Mouse (Mus musculus) neural tube, embryonic 14.5 days (tissue): ENCODE data around the gene Marco. TPM values are rescaled to one million over a fixed set of nuclear protein-coding genes. Genes with fewer than 3 reads are reported as not detected.

ENCODE experiments used
- ATAC-seq: fragments of 200-750 bp; cut with Nextera tagmentation; 2 replicates; pipeline ENCODE4 v1.8.0; 2017; ENCODE audit warnings: low read depth, mild to moderate bottlenecking, moderate TSS enrichment, moderate library complexity
- H3K27ac ChIP-seq: fragments of 300-500 bp; sonication (generic); 2 replicates; pipeline ENCODE4 v1.5.1; 2014; ENCODE audit warnings: low read depth, mild to moderate bottlenecking, control low read depth, low read length, moderate library complexity, mixed read lengths
- H3K27me3 ChIP-seq: fragments of 300-500 bp; sonication (generic); 2 replicates; pipeline ENCODE4 v1.6.1; 2014; ENCODE audit warnings: low read length; ENCODE audit not compliant: control insufficient read depth, insufficient read depth
- H3K36me3 ChIP-seq: fragments of 300-500 bp; sonication (generic); 2 replicates; pipeline ENCODE4 v1.6.1; 2014; ENCODE audit warnings: low read length, mixed read lengths; ENCODE audit not compliant: control insufficient read depth, insufficient read depth
- H3K4me1 ChIP-seq: fragments of 300-500 bp; sonication (generic); 2 replicates; pipeline ENCODE4 v1.6.1; 2014; ENCODE audit warnings: low read length; ENCODE audit not compliant: control insufficient read depth, insufficient read depth
- H3K4me2 ChIP-seq: fragments of 300-500 bp; sonication (generic); 2 replicates; pipeline ENCODE4 v1.6.1; 2014; ENCODE audit warnings: mild to moderate bottlenecking, low read depth, low read length, control low read depth
- H3K4me3 ChIP-seq: fragments of 300-500 bp; sonication (generic); 2 replicates; pipeline ENCODE4 v1.5.1; 2014; ENCODE audit warnings: low read depth, low read length, control low read depth, mixed read lengths
- H3K9ac ChIP-seq: fragments of 300-500 bp; sonication (generic); replicated peaks from 2 replicates; pipeline ENCODE4 v1.6.1; 2014; ENCODE audit warnings: low read depth, mild to moderate bottlenecking, control low read depth, low read length, mixed read lengths
- H3K9me3 ChIP-seq: fragments of 300-500 bp; sonication (generic); 2 replicates; pipeline ENCODE4 v1.6.1; 2016; ENCODE audit warnings: low read length; ENCODE audit not compliant: control insufficient read depth
- WGBS: fragments of 180-500 bp; shearing (Covaris S2); extraction: QIAGEN DNeasy Blood & Tissue Kit; methylation state at CpG from one replicate; pipeline ENCODE4 v1.1.7; 2014; 5-methylcytosine and 5-hydroxymethylcytosine counted together
- polyA plus RNA-seq: library from polyadenylated mRNA; unstranded; fragments of >200 nt; fragmentation: Nextera tagmentation; extraction: Ambion mirVana; gene quantifications from 2 replicates; pipeline ENCODE4 v1.2.1, GENCODE M21; 2014

Marco gene
- polyA plus RNA-seq, 1 experiment from 2014 or later = not detected

DNA sequence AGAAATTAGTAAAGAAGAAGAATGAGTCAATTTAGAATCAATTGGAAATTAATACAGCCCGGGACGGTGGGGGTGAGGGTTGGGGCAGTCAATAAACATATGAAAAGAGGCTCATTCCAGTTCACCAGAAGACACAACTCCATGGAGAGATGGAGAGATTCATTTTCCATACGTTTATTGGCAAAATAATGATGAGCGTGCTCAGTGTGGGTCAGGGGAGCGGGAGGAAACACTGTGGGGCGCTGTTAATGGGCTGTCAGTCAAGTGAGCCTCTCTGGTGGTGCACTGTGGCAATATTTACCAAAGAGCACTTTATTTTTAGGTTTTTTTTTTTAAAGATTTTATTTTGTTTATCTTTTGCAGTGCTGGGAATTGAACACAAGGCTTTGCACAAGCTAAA is 45.8 kb downstream of the Marco start:
- no peak overlapping the region for H3K27ac ChIP-seq

DNA sequence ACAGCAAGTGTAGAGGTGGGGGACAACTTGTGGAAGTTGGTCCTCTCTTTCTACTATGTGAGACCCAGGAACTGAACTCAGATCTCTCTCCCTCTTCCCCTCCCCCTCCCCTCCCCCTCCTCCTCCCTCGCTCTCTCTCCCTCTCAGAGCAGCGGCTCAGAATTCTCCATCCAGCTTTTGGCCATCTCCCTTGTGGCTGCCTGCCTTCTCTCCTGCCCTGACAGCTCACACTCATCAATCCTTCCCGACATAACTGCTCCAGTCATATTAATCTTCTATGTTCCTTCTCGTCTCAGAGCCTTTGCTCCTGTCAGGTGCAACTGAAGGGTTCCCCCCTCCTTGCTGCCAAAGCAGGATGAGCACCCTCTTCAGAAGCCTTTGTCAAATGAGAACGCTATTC is 46.3 kb downstream of the Marco start:
- H3K9ac ChIP-seq = no peak overlapping the region
- no peak overlapping the region for H3K27ac ChIP-seq
- H3K27me3 ChIP-seq = no peaks in the 10 kb centered on the region
- no peaks in the 10 kb centered on the region for H3K9me3 ChIP-seq
- no peak for ATAC-seq
- H3K36me3 ChIP-seq = no peaks in the 10 kb centered on the region
- H3K4me1 ChIP-seq = no peaks in the 10 kb centered on the region
- H3K4me2 ChIP-seq = no peak overlapping the region
- no peak overlapping the region for H3K4me3 ChIP-seq
- WGBS = 22% methylated on average over 5 of the region's 5 CpGs

More for the DNA sequence above, 45.8 kb downstream of the Marco start:
- Histone ChIP-seq H3K9me3 (no peaks in the 10 kb centered on the region), H3K4me1 (no peaks in the 10 kb centered on the region), H3K27me3 (no peaks in the 10 kb centered on the region), H3K4me3 (no peak overlapping the region), H3K9ac (no peak overlapping the region), H3K4me2 (no peak overlapping the region), H3K36me3 (no peaks in the 10 kb centered on the region)
- ATAC-seq = no peak
- 51% methylated on average over 6 of the region's 6 CpGs for WGBS

DNA sequence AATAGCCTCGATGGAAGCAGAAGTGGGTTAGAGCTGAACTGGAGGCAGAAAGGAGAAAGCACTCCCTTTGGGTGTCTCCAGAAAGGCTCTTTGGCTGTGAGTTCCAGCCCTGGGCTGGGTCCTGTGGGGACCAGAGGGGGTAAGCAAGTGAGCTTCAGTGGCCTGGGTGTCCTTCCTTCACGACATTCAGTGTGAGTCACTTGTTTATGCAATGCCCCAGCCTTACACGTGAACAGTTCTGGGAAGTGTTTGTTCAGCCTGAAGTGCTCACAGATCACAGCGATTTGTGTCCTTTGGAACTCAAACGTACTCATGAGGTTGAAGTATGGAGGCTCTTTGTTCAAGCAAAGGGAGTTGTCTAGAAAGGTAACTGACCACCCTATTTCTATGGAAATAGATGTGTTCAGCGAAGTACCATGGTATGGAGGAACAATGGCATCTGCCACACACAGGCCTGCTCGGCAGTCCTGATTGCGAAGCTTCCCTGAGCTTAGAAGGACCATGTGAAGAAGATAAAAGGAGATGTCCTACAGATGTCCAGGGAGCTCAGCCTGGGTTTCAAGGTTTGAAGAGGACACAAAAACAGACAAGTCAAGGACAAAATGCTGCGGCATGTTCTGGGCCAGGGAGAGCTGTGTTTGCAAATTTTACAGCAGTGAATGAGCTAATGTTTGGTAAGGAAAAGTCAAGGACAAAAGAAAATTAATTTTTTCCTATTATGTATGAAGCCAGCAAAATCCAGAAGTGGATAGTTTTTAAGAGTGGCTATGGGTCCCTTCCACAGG is 53.1 kb downstream of the Marco start:
- no peak overlapping the region for H3K9ac ChIP-seq
- H3K9me3 ChIP-seq = no peaks in the 10 kb centered on the region
- H3K27ac ChIP-seq = no peak overlapping the region
- H3K4me1 ChIP-seq = no peaks in the 10 kb centered on the region
- no peak for ATAC-seq
- H3K4me3 ChIP-seq = no peak overlapping the region
- no peaks in the 10 kb centered on the region for H3K36me3 ChIP-seq
- 88% methylated on average over 9 of the region's 9 CpGs for WGBS
- H3K4me2 ChIP-seq = no peak overlapping the region
- H3K27me3 ChIP-seq = no peaks in the 10 kb centered on the region

DNA sequence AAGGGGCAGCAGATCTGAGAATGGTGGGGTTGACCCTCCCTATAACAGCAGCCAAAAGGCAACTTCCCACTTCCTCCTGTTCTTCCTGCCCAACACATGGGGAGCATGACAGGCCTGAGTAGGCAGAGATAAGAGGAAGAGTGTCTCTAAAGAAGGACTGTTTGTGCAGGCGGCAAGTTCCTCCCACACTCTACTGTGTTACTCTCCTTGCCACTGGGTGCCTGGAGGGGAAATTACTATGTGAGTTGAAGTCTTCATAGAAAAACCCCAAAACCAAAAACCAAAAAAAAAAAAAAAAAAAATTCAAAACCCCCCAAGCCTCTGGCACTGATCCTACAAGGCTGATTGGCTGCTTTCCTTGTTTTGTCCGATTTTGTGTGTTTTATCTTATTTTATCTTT is 55.2 kb downstream of the Marco start:
- no peaks in the 10 kb centered on the region for H3K27me3 ChIP-seq
- 85% methylated on average over 2 of the region's 2 CpGs for WGBS
- no peaks in the 10 kb centered on the region for H3K36me3 ChIP-seq
- H3K9ac ChIP-seq = no peak overlapping the region
- no peak overlapping the region for H3K27ac ChIP-seq
- H3K4me2 ChIP-seq = no peak overlapping the region
- no peak for ATAC-seq
- H3K9me3 ChIP-seq = no peaks in the 10 kb centered on the region
- H3K4me1 ChIP-seq = no peaks in the 10 kb centered on the region
- no peak overlapping the region for H3K4me3 ChIP-seq

DNA sequence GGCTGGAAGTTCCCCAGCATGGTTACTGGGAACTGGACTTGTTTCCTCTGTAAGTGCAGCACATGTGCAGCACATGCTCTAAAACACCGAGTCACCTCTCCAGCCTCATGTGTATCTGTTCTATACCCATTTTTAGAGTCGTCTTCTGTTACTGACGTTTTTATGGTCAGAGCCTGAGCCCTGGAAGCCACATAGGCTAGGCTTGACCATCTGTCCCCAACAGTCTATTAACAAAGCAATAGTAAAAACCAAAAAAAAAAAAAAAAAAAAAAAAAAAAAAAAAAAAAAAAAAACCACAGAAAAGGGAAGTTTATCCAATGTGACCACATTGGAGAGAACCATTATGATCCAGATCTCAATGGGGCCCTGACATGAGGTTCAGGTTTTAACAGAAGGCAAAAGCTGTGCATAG is 61.6 kb downstream of the Marco start:
- ATAC-seq = no peak
- H3K4me1 ChIP-seq = no peaks in the 10 kb centered on the region
- WGBS = 63% methylated on average over 3 of the region's 3 CpGs

DNA sequence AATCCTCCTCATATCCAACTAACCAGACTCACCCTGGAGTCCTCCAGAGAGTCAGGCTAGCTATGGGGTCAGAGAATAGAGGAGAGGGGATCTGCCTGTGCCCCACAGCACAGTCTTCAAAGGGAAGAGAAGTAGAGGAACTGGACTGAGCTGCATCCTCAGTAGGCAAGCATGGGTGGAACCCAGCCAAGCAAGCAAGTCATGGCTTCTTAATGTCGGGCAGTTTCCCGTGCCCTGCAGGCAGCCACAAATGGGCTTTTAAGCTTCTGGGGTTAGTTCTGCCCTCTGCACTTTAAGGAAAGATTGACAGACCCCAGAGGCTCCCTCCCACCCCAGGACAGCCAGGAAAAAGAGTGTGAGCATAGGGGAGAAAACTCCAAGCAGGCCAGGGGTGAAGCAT is 63.2 kb downstream of the Marco start:
- no peaks in the 10 kb centered on the region for H3K36me3 ChIP-seq
- 32% methylated on average over 2 of the region's 2 CpGs for WGBS
- no peak for ATAC-seq
- H3K4me1 ChIP-seq = no peaks in the 10 kb centered on the region
- no peak overlapping the region for H3K27ac ChIP-seq
- H3K9me3 ChIP-seq = no peaks in the 10 kb centered on the region
- H3K9ac ChIP-seq = no peak overlapping the region
- no peak overlapping the region for H3K4me2 ChIP-seq
- H3K4me3 ChIP-seq = no peak overlapping the region
- H3K27me3 ChIP-seq = no peaks in the 10 kb centered on the region

More for the DNA sequence above, 61.6 kb downstream of the Marco start:
- Histone ChIP-seq H3K36me3 (no peaks in the 10 kb centered on the region), H3K9ac (no peak overlapping the region), H3K9me3 (no peaks in the 10 kb centered on the region), H3K27ac (no peak overlapping the region), H3K4me2 (no peak overlapping the region), H3K4me3 (no peak overlapping the region), H3K27me3 (no peaks in the 10 kb centered on the region)

DNA sequence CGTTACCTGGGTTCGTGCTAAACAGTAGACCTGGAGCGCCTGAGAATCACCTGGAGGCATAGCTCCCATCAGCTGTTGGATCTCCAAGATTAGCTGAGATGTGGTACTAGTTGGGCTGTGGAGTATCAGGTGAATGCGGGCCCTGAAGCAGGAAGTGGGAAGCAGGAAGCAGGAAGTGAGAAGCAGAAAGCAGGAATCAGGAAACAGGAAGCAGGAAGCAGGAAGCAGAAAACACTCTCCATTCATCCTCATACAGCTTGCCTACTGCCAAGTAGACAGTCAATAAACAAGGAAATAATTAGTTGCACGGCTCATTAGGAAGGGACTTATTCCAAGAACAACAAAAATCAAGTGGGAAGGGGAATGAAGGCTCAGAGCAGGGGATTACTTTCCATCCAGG is 69.2 kb downstream of the Marco start:
- Histone ChIP-seq H3K36me3 (no peaks in the 10 kb centered on the region), H3K27ac (no peak overlapping the region), H3K9ac (no peak overlapping the region), H3K9me3 (no peaks in the 10 kb centered on the region), H3K27me3 (no peaks in the 10 kb centered on the region), H3K4me3 (no peak overlapping the region), H3K4me2 (no peak overlapping the region), H3K4me1 (no peaks in the 10 kb centered on the region)
- 92% methylated on average over 5 of the region's 5 CpGs for WGBS
- no peak for ATAC-seq

DNA sequence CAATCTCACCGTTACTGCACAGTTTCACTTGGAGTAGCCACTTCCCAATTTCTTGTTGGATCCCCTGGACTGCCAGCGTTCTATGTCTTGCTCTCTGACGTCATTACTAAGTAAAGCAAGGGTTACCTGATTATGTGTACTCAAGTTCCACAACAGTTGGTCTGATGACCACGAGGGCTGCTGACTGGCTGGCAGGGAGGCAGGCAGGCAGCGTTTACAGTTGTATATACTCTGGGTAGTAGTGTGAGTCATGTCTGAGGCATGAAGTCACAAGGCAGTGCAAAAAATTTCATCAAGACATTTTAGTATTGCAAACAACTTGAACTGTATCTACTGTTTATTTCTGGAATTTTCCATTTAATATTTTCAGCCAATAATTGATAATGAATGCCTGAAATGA is 74.7 kb downstream of the Marco start:
- Histone ChIP-seq H3K4me1 (no peaks in the 10 kb centered on the region), H3K27ac (no peak overlapping the region), H3K4me3 (no peak overlapping the region), H3K9me3 (no peaks in the 10 kb centered on the region), H3K4me2 (no peak overlapping the region), H3K36me3 (no peaks in the 10 kb centered on the region), H3K27me3 (no peaks in the 10 kb centered on the region), H3K9ac (no peak overlapping the region)
- ATAC-seq = no peak
- WGBS = 88% methylated on average over 5 of the region's 5 CpGs

DNA sequence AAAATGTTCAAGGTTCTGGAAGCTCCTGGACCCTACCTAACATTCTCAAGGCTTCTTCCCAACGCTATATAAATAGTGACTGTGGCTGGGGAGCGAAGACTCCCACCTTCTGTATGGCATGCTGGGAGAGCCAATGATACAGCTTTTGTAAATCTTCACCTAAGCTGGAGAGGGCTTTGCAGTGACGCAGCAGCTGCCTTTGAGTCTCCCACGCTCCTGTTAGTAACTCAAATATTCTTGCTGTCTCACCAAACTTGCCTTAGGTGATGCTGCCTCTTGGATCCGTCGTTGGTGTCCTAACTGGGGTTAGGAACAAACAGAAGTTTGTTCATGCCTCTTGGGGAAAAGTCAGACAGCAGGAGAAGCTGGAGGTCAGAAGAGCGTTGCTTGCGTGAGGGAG is 79.2 kb downstream of the Marco start:
- Histone ChIP-seq H3K4me3 (no peak overlapping the region), H3K4me1 (no peaks in the 10 kb centered on the region), H3K4me2 (no peak overlapping the region), H3K36me3 (no peaks in the 10 kb centered on the region), H3K27me3 (no peaks in the 10 kb centered on the region), H3K9ac (no peak overlapping the region), H3K27ac (no peak overlapping the region), H3K9me3 (no peaks in the 10 kb centered on the region)
- ATAC-seq = no peak
- 78% methylated on average over 8 of the region's 8 CpGs for WGBS
